Mouse (Mus musculus): ENCODE measurements around the gene Gtf2ird2.
A peak's percentile ranks its signal among the peaks of the same experiment; 100 is the strongest.

Gene Gtf2ird2

GRCm38 (mm10) chr5:134183880-134184808 lies at the start of gene Gtf2ird2:
TSS of gene Gtf2ird2 (plus strand) at chr5:134184019.
- peak; percentile 99 for DNase-seq (ENCODE audit: low read depth, low spot score)

- no peak for DNase-seq (ENCODE audit: low read depth, low spot score)
Observed at GRCm38 (mm10) chr5:134136022-134136421, 47.8 kb upstream of the Gtf2ird2 start.

GRCm38 (mm10) chr5:134137933-134138332 lies 45.9 kb upstream of the Gtf2ird2 start:
- DNase-seq (ENCODE audit: low read depth, low spot score): no peak

GRCm38 (mm10) chr5:134139429-134139828 lies 44.4 kb upstream of the Gtf2ird2 start:
- DNase-seq (ENCODE audit: low read depth, low spot score): no peak

- no peak for DNase-seq (ENCODE audit: low read depth, low spot score)
Observed at GRCm38 (mm10) chr5:134141236-134141635, 42.6 kb upstream of the Gtf2ird2 start.

GRCm38 (mm10) chr5:134142381-134142780 lies 41.4 kb upstream of the Gtf2ird2 start:
- no peak for DNase-seq (ENCODE audit: low read depth, low spot score)

GRCm38 (mm10) chr5:134144986-134145385 lies 38.8 kb upstream of the Gtf2ird2 start:
- no peak for DNase-seq (ENCODE audit: low read depth, low spot score)

GRCm38 (mm10) chr5:134147194-134147753 lies 36.5 kb upstream of the Gtf2ird2 start:
- no peak for DNase-seq (ENCODE audit: low read depth, low spot score)

GRCm38 (mm10) chr5:134148153-134148552 lies 35.7 kb upstream of the Gtf2ird2 start:
- DNase-seq (ENCODE audit: low read depth, low spot score): no peak

GRCm38 (mm10) chr5:134151895-134152294 lies 31.9 kb upstream of the Gtf2ird2 start:
- DNase-seq (ENCODE audit: low read depth, low spot score): no peak

- DNase-seq (ENCODE audit: low read depth, low spot score): no peak
Observed at GRCm38 (mm10) chr5:134155916-134156466, 27.8 kb upstream of the Gtf2ird2 start.

GRCm38 (mm10) chr5:134164688-134165087 lies 19.1 kb upstream of the Gtf2ird2 start:
- DNase-seq (ENCODE audit: low read depth, low spot score): no peak

- DNase-seq (ENCODE audit: low read depth, low spot score): no peak
Observed at GRCm38 (mm10) chr5:134166642-134167041, 17.2 kb upstream of the Gtf2ird2 start.

GRCm38 (mm10) chr5:134168033-134168432 lies 15.8 kb upstream of the Gtf2ird2 start:
- DNase-seq (ENCODE audit: low read depth, low spot score): no peak

- no peak for DNase-seq (ENCODE audit: low read depth, low spot score)
Observed at GRCm38 (mm10) chr5:134169231-134169630, 14.6 kb upstream of the Gtf2ird2 start.

GRCm38 (mm10) chr5:134170167-134170566 lies 13.7 kb upstream of the Gtf2ird2 start:
- DNase-seq (ENCODE audit: low read depth, low spot score): no peak

GRCm38 (mm10) chr5:134173206-134173605 lies 10.6 kb upstream of the Gtf2ird2 start:
- DNase-seq (ENCODE audit: low read depth, low spot score): peak; percentile 52

- DNase-seq (ENCODE audit: low read depth, low spot score): peak; percentile 55
Observed at GRCm38 (mm10) chr5:134175696-134176095, 8.1 kb upstream of the Gtf2ird2 start.

GRCm38 (mm10) chr5:134176169-134176881 lies 7.5 kb upstream of the Gtf2ird2 start, which contains the start of gene Rcc1l:
TSS of gene Rcc1l (minus strand) at chr5:134176774.
- DNase-seq (ENCODE audit: low read depth, low spot score): peak; percentile 90

GRCm38 (mm10) chr5:134178536-134178935 lies 5.3 kb upstream of the Gtf2ird2 start:
- no peak for DNase-seq (ENCODE audit: low read depth, low spot score)

- DNase-seq (ENCODE audit: low read depth, low spot score): peak; percentile 84
Observed at GRCm38 (mm10) chr5:134179871-134180270, 3.9 kb upstream of the Gtf2ird2 start.

GRCm38 (mm10) chr5:134182172-134182571 lies 1.6 kb upstream of the Gtf2ird2 start:
- no peak for DNase-seq (ENCODE audit: low read depth, low spot score)
